Mouse (Mus musculus): ENCODE results near the gene Plbd1. TPM values are rescaled to one million over a fixed set of nuclear protein-coding genes. Genes with fewer than 3 reads are reported as not detected.

Plbd1 gene
- polyA plus RNA-seq, 1 experiment: 0.02 TPM

DNA sequence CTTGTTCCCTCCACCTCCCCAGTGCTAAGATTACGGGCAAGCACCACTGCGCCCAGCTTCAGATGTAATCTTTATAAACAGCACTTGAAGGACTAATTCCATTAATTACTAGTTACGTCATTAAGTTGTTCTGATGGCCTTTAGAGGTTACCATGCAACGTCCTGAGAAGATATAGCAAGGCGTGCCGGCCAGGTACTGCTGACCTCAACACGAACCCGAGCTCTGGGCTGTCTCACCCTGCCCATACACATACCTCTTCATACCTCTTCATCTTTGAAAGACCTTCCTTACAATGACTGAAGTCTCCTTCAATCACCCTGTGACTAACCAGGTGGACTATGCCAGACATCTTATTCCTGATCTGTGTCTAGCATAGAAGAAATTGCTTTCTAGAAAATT, 30.2 kb downstream of the Plbd1 start:
- Histone ChIP-seq H3K4me3 (no peak overlapping the region), H3K36me3 (ENCODE audit: control insufficient read depth, insufficient read depth) (no peaks in the 10 kb centered on the region), H3K27me3 (ENCODE audit: control insufficient read depth, insufficient read depth, insufficient read length) (no peaks in the 10 kb centered on the region), H3K4me2 (ENCODE audit: low read depth) (no peak overlapping the region), H3K79me2 (ENCODE audit: control insufficient read depth, insufficient read depth) (no peaks in the 10 kb centered on the region), H3ac (ENCODE audit: control insufficient read depth, insufficient read length) (no peak overlapping the region)
- TF ChIP-seq REST (IDR thresholded peaks at IDR 0.05; ENCODE audit: insufficient read depth, insufficient read length) (no peak), TCF3 (IDR thresholded peaks at IDR 0.05; ENCODE audit: insufficient read length, low read depth) (no peak), USF1 (IDR thresholded peaks at IDR 0.05; ENCODE audit: low read depth) (no peak), TCF12 (IDR thresholded peaks at IDR 0.05; ENCODE audit: insufficient read depth, poor library complexity, severe bottlenecking) (no peak), SRF (IDR thresholded peaks at IDR 0.05; ENCODE audit: control insufficient read depth, insufficient read length, low read depth) (no peak), POLR2AphosphoS2 (IDR thresholded peaks at IDR 0.05; ENCODE audit: insufficient read length, low read depth) (no peak), MAX (IDR thresholded peaks at IDR 0.05; ENCODE audit: low read depth) (no peak), CEBPB (IDR thresholded peaks at IDR 0.05; ENCODE audit: insufficient read depth, poor library complexity, severe bottlenecking) (no peak), POLR2A (IDR thresholded peaks at IDR 0.05; ENCODE audit: insufficient read length, low read depth) (no peak), MYOG (IDR thresholded peaks at IDR 0.05; ENCODE audit: control insufficient read depth in 1 of 3, insufficient read depth in 1 of 3, insufficient read length in 2 of 3, low read depth in 2 of 3) (no peak), E2F4 (IDR thresholded peaks at IDR 0.05; ENCODE audit: insufficient read depth) (no peak), MYOD1 (IDR thresholded peaks at IDR 0.05; ENCODE audit: control insufficient read depth in 1 of 3, insufficient read length in 2 of 3, low read depth in 2 of 3) (no peak)

- Histone ChIP-seq H3K79me2 (ENCODE audit: control insufficient read depth, insufficient read depth) (no peaks in the 10 kb centered on the region), H3K4me2 (ENCODE audit: low read depth) (no peak overlapping the region), H3K36me3 (ENCODE audit: control insufficient read depth, insufficient read depth) (no peaks in the 10 kb centered on the region), H3K27me3 (ENCODE audit: control insufficient read depth, insufficient read depth, insufficient read length) (no peaks in the 10 kb centered on the region), H3ac (ENCODE audit: control insufficient read depth, insufficient read length) (no peak overlapping the region), H3K4me3 (no peak overlapping the region)
- TF ChIP-seq E2F4 (IDR thresholded peaks at IDR 0.05; ENCODE audit: insufficient read depth) (no peak), MYOG (IDR thresholded peaks at IDR 0.05; ENCODE audit: control insufficient read depth in 1 of 3, insufficient read depth in 1 of 3, insufficient read length in 2 of 3, low read depth in 2 of 3) (no peak), POLR2A (IDR thresholded peaks at IDR 0.05; ENCODE audit: insufficient read length, low read depth) (no peak), USF1 (IDR thresholded peaks at IDR 0.05; ENCODE audit: low read depth) (no peak), CEBPB (IDR thresholded peaks at IDR 0.05; ENCODE audit: insufficient read depth, poor library complexity, severe bottlenecking) (no peak), POLR2AphosphoS2 (IDR thresholded peaks at IDR 0.05; ENCODE audit: insufficient read length, low read depth) (no peak), SRF (IDR thresholded peaks at IDR 0.05; ENCODE audit: control insufficient read depth, insufficient read length, low read depth) (no peak), REST (IDR thresholded peaks at IDR 0.05; ENCODE audit: insufficient read depth, insufficient read length) (no peak)
Measured at GRCm38 (mm10) chr6:136629639-136630038, 32.1 kb downstream of the Plbd1 start.

GRCm38 (mm10) chr6:136625421-136625820, 36.3 kb downstream of the Plbd1 start:
- H3K36me3 ChIP-seq (ENCODE audit: control insufficient read depth, insufficient read depth): no peaks in the 10 kb centered on the region
- no peaks in the 10 kb centered on the region for H3K79me2 ChIP-seq (ENCODE audit: control insufficient read depth, insufficient read depth)
- no peak overlapping the region for H3K4me3 ChIP-seq
- no peak for TF ChIP-seq USF1 (IDR thresholded peaks at IDR 0.05; ENCODE audit: low read depth)
- TF ChIP-seq MYOG (IDR thresholded peaks at IDR 0.05; ENCODE audit: control insufficient read depth in 1 of 3, insufficient read depth in 1 of 3, insufficient read length in 2 of 3, low read depth in 2 of 3): no peak
- TF ChIP-seq MAX (IDR thresholded peaks at IDR 0.05; ENCODE audit: low read depth): no peak
- TF ChIP-seq CEBPB (IDR thresholded peaks at IDR 0.05; ENCODE audit: insufficient read depth, poor library complexity, severe bottlenecking): no peak
- no peak for TF ChIP-seq TCF12 (IDR thresholded peaks at IDR 0.05; ENCODE audit: insufficient read depth, poor library complexity, severe bottlenecking)
- no peak for TF ChIP-seq POLR2A (IDR thresholded peaks at IDR 0.05; ENCODE audit: insufficient read length, low read depth)
- TF ChIP-seq MYOD1 (IDR thresholded peaks at IDR 0.05; ENCODE audit: control insufficient read depth in 1 of 3, insufficient read length in 2 of 3, low read depth in 2 of 3): no peak
- TF ChIP-seq SRF (IDR thresholded peaks at IDR 0.05; ENCODE audit: control insufficient read depth, insufficient read length, low read depth): no peak
- TF ChIP-seq TCF3 (IDR thresholded peaks at IDR 0.05; ENCODE audit: insufficient read length, low read depth): no peak
- H3ac ChIP-seq (ENCODE audit: control insufficient read depth, insufficient read length): no peak overlapping the region
- no peaks in the 10 kb centered on the region for H3K27me3 ChIP-seq (ENCODE audit: control insufficient read depth, insufficient read depth, insufficient read length)
- H3K4me2 ChIP-seq (ENCODE audit: low read depth): no peak overlapping the region

- H3K4me3 ChIP-seq: no peak overlapping the region
Measured at GRCm38 (mm10) chr6:136620361-136621139, 41.2 kb downstream of the Plbd1 start.

More at GRCm38 (mm10) chr6:136620361-136621139, 41.2 kb downstream of the Plbd1 start:
- Histone ChIP-seq H3K36me3 (ENCODE audit: control insufficient read depth, insufficient read depth) (no peaks in the 10 kb centered on the region), H3K79me2 (ENCODE audit: control insufficient read depth, insufficient read depth) (no peaks in the 10 kb centered on the region), H3ac (ENCODE audit: control insufficient read depth, insufficient read length) (no peak overlapping the region), H3K27me3 (ENCODE audit: control insufficient read depth, insufficient read depth, insufficient read length) (no peaks in the 10 kb centered on the region), H3K4me2 (ENCODE audit: low read depth) (no peak overlapping the region)
- TF ChIP-seq CEBPB (IDR thresholded peaks at IDR 0.05; ENCODE audit: insufficient read depth, poor library complexity, severe bottlenecking): no peak
- no peak for TF ChIP-seq POLR2A (IDR thresholded peaks at IDR 0.05; ENCODE audit: insufficient read length, low read depth)
- no peak for TF ChIP-seq TCF12 (IDR thresholded peaks at IDR 0.05; ENCODE audit: insufficient read depth, poor library complexity, severe bottlenecking)
- no peak for TF ChIP-seq TCF3 (IDR thresholded peaks at IDR 0.05; ENCODE audit: insufficient read length, low read depth)
- TF ChIP-seq MAX (IDR thresholded peaks at IDR 0.05; ENCODE audit: low read depth): no peak
- TF ChIP-seq SRF (IDR thresholded peaks at IDR 0.05; ENCODE audit: control insufficient read depth, insufficient read length, low read depth): no peak
- TF ChIP-seq E2F4 (IDR thresholded peaks at IDR 0.05; ENCODE audit: insufficient read depth): no peak
- TF ChIP-seq MYOG (IDR thresholded peaks at IDR 0.05; ENCODE audit: control insufficient read depth in 1 of 3, insufficient read depth in 1 of 3, insufficient read length in 2 of 3, low read depth in 2 of 3): no peak
- TF ChIP-seq MYOD1 (IDR thresholded peaks at IDR 0.05; ENCODE audit: control insufficient read depth in 1 of 3, insufficient read length in 2 of 3, low read depth in 2 of 3): no peak
- no peak for TF ChIP-seq REST (IDR thresholded peaks at IDR 0.05; ENCODE audit: insufficient read depth, insufficient read length)
- TF ChIP-seq USF1 (IDR thresholded peaks at IDR 0.05; ENCODE audit: low read depth): no peak

Measured in myocyte (in vitro differentiated cells).